Mouse (Mus musculus): ENCODE data around the gene Aipl1. TPM values are rescaled to one million over a fixed set of nuclear protein-coding genes. Genes with fewer than 3 reads are reported as not detected.
"Not testable (repeated sequence)": the region's sequence is repeated elsewhere in the genome, so short reads cannot be mapped to it uniquely, and the experiment has no call there.

Aipl1 gene
- polyA plus RNA-seq, 1 experiment from 2014 or later, result 0.72 TPM

- no peak overlapping the region for H3K4me2 ChIP-seq
- peaks cover 14% of the 10 kb centered on the region; the same call in 1 of the 2 replicates for H3K4me1 ChIP-seq
- WGBS, result 24% methylated on average over 9 of the region's 9 CpGs
- no peaks in the 10 kb centered on the region for H3K36me3 ChIP-seq
- no peak overlapping the region for H3K27ac ChIP-seq
- H3K9ac ChIP-seq, result no peak overlapping the region
- H3K4me3 ChIP-seq, result no peak overlapping the region
- H3K27me3 ChIP-seq, result peaks cover 3% of the 10 kb centered on the region; the same call in 1 of the 2 replicates
- ATAC-seq (ENCODE audit: borderline replicate concordance, extremely low read depth, low FRiP score, low TSS enrichment), result no peak
- no peaks in the 10 kb centered on the region for H3K9me3 ChIP-seq
Observed at GRCm38 (mm10) chr11:72010940-72011722, 26.2 kb downstream of the Aipl1 start.

GRCm38 (mm10) chr11:72010367-72010766, 26.9 kb downstream of the Aipl1 start:
- Histone ChIP-seq H3K4me3 (no peak overlapping the region), H3K27ac (no peak overlapping the region), H3K9ac (no peak overlapping the region), H3K9me3 (no peaks in the 10 kb centered on the region), H3K4me1 (peaks cover 14% of the 10 kb centered on the region; the same call in 1 of the 2 replicates), H3K4me2 (no peak overlapping the region), H3K27me3 (peaks cover 3% of the 10 kb centered on the region; the same call in 1 of the 2 replicates), H3K36me3 (no peaks in the 10 kb centered on the region)
- whole genome bisulfite sequencing, result 18% methylated on average over 5 of the region's 5 CpGs
- ATAC-seq (ENCODE audit: borderline replicate concordance, extremely low read depth, low FRiP score, low TSS enrichment), result no peak

GRCm38 (mm10) chr11:72005547-72005946, 31.8 kb downstream of the Aipl1 start:
- Histone ChIP-seq H3K4me2 (no peak overlapping the region), H3K9ac (no peak overlapping the region), H3K4me1 (peaks cover 3% of the 10 kb centered on the region; the same call in 1 of the 2 replicates), H3K36me3 (no peaks in the 10 kb centered on the region), H3K4me3 (no peak overlapping the region), H3K27me3 (no peaks in the 10 kb centered on the region), H3K9me3 (no peaks in the 10 kb centered on the region), H3K27ac (no peak overlapping the region)
- no peak for ATAC-seq (ENCODE audit: borderline replicate concordance, extremely low read depth, low FRiP score, low TSS enrichment)
- WGBS, result 79% methylated on average over 6 of the region's 6 CpGs

GRCm38 (mm10) chr11:72003171-72003570, 34.1 kb downstream of the Aipl1 start:
- H3K36me3 ChIP-seq, result no peaks in the 10 kb centered on the region
- WGBS, result 44% methylated on average over 9 of the region's 9 CpGs
- H3K4me2 ChIP-seq, result no peak overlapping the region
- H3K9ac ChIP-seq, result no peak overlapping the region
- H3K4me3 ChIP-seq, result no peak overlapping the region
- ATAC-seq (ENCODE audit: borderline replicate concordance, extremely low read depth, low FRiP score, low TSS enrichment), result no peak
- no peaks in the 10 kb centered on the region for H3K4me1 ChIP-seq
- H3K27me3 ChIP-seq, result no peaks in the 10 kb centered on the region
- no peaks in the 10 kb centered on the region for H3K9me3 ChIP-seq
- no peak overlapping the region for H3K27ac ChIP-seq

- ATAC-seq (ENCODE audit: borderline replicate concordance, extremely low read depth, low FRiP score, low TSS enrichment), result no peak
- H3K4me1 ChIP-seq, result no peaks in the 10 kb centered on the region
Observed at GRCm38 (mm10) chr11:72002138-72002853, 35.0 kb downstream of the Aipl1 start.

GRCm38 (mm10) chr11:72000194-72000593, 37.1 kb downstream of the Aipl1 start:
- H3K27me3 ChIP-seq, result no peaks in the 10 kb centered on the region
- H3K27ac ChIP-seq, result no peak overlapping the region
- peaks cover 11% of the 10 kb centered on the region; the same call in 1 of the 2 replicates for H3K4me1 ChIP-seq
- no peak overlapping the region for H3K4me3 ChIP-seq
- H3K36me3 ChIP-seq, result no peaks in the 10 kb centered on the region
- H3K9me3 ChIP-seq, result no peaks in the 10 kb centered on the region
- H3K9ac ChIP-seq, result no peak overlapping the region
- no peak overlapping the region for H3K4me2 ChIP-seq
- WGBS, result 83% methylated on average over 6 of the region's 6 CpGs
- no peak for ATAC-seq (ENCODE audit: borderline replicate concordance, extremely low read depth, low FRiP score, low TSS enrichment)

More at GRCm38 (mm10) chr11:72002138-72002853, 35.0 kb downstream of the Aipl1 start:
- Histone ChIP-seq H3K9me3 (no peaks in the 10 kb centered on the region), H3K27ac (no peak overlapping the region), H3K4me3 (no peak overlapping the region), H3K4me2 (no peak overlapping the region), H3K27me3 (no peaks in the 10 kb centered on the region), H3K9ac (no peak overlapping the region), H3K36me3 (no peaks in the 10 kb centered on the region)
- WGBS, result 44% methylated on average over 13 of the region's 13 CpGs

- H3K4me1 ChIP-seq, result peaks cover 11% of the 10 kb centered on the region; the same call in 1 of the 2 replicates
- H3K4me3 ChIP-seq, result no peak overlapping the region
- peak overlapping the region; percentile 11; the same call in 1 of the 2 replicates for H3K4me2 ChIP-seq
- no peak overlapping the region for H3K27ac ChIP-seq
- ATAC-seq (ENCODE audit: borderline replicate concordance, extremely low read depth, low FRiP score, low TSS enrichment), result no peak
- no peaks in the 10 kb centered on the region for H3K9me3 ChIP-seq
- no peaks in the 10 kb centered on the region for H3K36me3 ChIP-seq
- WGBS, result 22% methylated on average over 11 of the region's 11 CpGs
- no peaks in the 10 kb centered on the region for H3K27me3 ChIP-seq
- no peak overlapping the region for H3K9ac ChIP-seq
Observed at GRCm38 (mm10) chr11:71996805-71997204, 40.5 kb downstream of the Aipl1 start.

GRCm38 (mm10) chr11:71995968-71996511, 41.3 kb downstream of the Aipl1 start:
- peak overlapping the region; percentile 48 for H3K4me2 ChIP-seq
- peak overlapping the region; percentile 14; the same call in 1 of the 2 replicates for H3K4me3 ChIP-seq
- peaks cover 11% of the 10 kb centered on the region; the same call in 1 of the 2 replicates for H3K4me1 ChIP-seq
- peak overlapping the region; percentile 68 for H3K27ac ChIP-seq
- peak; percentile 94 for ATAC-seq (ENCODE audit: borderline replicate concordance, extremely low read depth, low FRiP score, low TSS enrichment)
- WGBS, result 24% methylated on average over 9 of the region's 9 CpGs
- H3K9ac ChIP-seq, result no peak overlapping the region
- no peaks in the 10 kb centered on the region for H3K9me3 ChIP-seq
- no peaks in the 10 kb centered on the region for H3K27me3 ChIP-seq
- no peaks in the 10 kb centered on the region for H3K36me3 ChIP-seq

- Histone ChIP-seq H3K4me3 (no peak overlapping the region), H3K9me3 (no peaks in the 10 kb centered on the region), H3K27ac (no peak overlapping the region), H3K36me3 (no peaks in the 10 kb centered on the region), H3K4me1 (peaks cover 11% of the 10 kb centered on the region; the same call in 1 of the 2 replicates), H3K9ac (no peak overlapping the region), H3K27me3 (no peaks in the 10 kb centered on the region), H3K4me2 (no peak overlapping the region)
- WGBS, result 81% methylated on average over 12 of the region's 12 CpGs
- no peak for ATAC-seq (ENCODE audit: borderline replicate concordance, extremely low read depth, low FRiP score, low TSS enrichment)
Observed at GRCm38 (mm10) chr11:71992438-71992837, 44.9 kb downstream of the Aipl1 start.

GRCm38 (mm10) chr11:71991541-71991940, 45.8 kb downstream of the Aipl1 start:
- H3K27ac ChIP-seq, result no peak overlapping the region
- no peak overlapping the region for H3K4me2 ChIP-seq
- no peak overlapping the region for H3K4me3 ChIP-seq
- no peaks in the 10 kb centered on the region for H3K36me3 ChIP-seq
- peaks cover 7% of the 10 kb centered on the region; the same call in 1 of the 2 replicates for H3K4me1 ChIP-seq
- no peaks in the 10 kb centered on the region for H3K9me3 ChIP-seq
- no peak for ATAC-seq (ENCODE audit: borderline replicate concordance, extremely low read depth, low FRiP score, low TSS enrichment)
- 18% methylated on average over 5 of the region's 5 CpGs for WGBS
- no peaks in the 10 kb centered on the region for H3K27me3 ChIP-seq
- no peak overlapping the region for H3K9ac ChIP-seq

- H3K4me3 ChIP-seq; H3K4me1 ChIP-seq; H3K4me2 ChIP-seq; H3K9ac ChIP-seq; H3K9me3 ChIP-seq; H3K27me3 ChIP-seq; ATAC-seq (ENCODE audit: borderline replicate concordance, extremely low read depth, low FRiP score, low TSS enrichment); H3K36me3 ChIP-seq; H3K27ac ChIP-seq: not testable (repeated sequence)
- 58% methylated on average over 5 of the region's 5 CpGs for WGBS
Observed at GRCm38 (mm10) chr11:71989407-71989806, 47.9 kb downstream of the Aipl1 start.

All from lung, embryonic 15.5 days (tissue).